Mouse (Mus musculus): ENCODE data around the gene Lrfn1. TPM values are rescaled to one million over a fixed set of nuclear protein-coding genes. Genes with fewer than 3 reads are reported as not detected.

Gene Lrfn1
- polyA plus RNA-seq, 1 experiment, result 1.1 TPM

DNA sequence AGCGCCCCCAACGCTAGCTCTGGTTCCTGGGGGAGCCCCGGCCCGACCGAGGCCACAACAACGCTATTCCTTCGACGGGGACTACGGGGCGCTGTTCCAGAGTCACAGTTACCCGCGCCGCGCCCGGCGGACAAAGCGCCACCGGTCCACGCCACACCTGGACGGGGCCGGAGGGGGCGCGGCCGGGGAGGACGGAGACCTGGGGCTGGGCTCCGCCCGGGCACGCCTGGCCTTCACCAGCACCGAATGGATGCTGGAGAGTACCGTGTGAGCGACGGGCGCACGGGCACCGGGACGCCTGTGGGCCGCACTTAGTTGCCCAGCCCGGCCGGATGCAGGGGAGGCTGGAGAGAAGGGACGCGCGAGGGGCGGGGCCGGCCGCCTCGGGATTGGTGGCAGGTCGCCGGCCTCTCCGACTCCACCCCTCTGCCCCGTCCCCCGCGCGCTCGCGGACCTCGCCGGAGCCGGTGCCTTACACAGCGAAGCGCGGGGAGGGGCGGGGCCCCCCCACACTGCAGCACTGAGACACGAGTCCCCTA, 15.5 kb downstream of the Lrfn1 start:
- peaks cover 5% of the 10 kb centered on the region for H3K4me1 ChIP-seq (ENCODE audit: control insufficient read depth, insufficient read depth, low read length)
- H3K27ac ChIP-seq (ENCODE audit: control insufficient read depth, insufficient read depth, low read depth, low read length), result no peak overlapping the region

GRCm38 (mm10) chr7:28476191-28476590, 24.4 kb downstream of the Lrfn1 start:
- no peaks in the 10 kb centered on the region for H3K27me3 ChIP-seq (ENCODE audit: control insufficient read depth, insufficient read depth, low read length)
- H3K36me3 ChIP-seq (ENCODE audit: control insufficient read depth, insufficient read depth, low read length), result no peaks in the 10 kb centered on the region
- no peak overlapping the region for H3K4me3 ChIP-seq (ENCODE audit: control insufficient read depth, low read depth, low read length)
- peaks cover 5% of the 10 kb centered on the region for H3K4me1 ChIP-seq (ENCODE audit: control insufficient read depth, insufficient read depth, low read length)
- TF ChIP-seq CTCF (IDR thresholded peaks at IDR 0.05; ENCODE audit: control insufficient read depth, insufficient read depth, insufficient replicate concordance, low read depth, low read length), result no peak
- TF ChIP-seq POLR2A (IDR thresholded peaks at IDR 0.05; ENCODE audit: control insufficient read depth, low read depth, low read length), result no peak
- no peak overlapping the region for H3K27ac ChIP-seq (ENCODE audit: control insufficient read depth, insufficient read depth, low read depth, low read length)

More for the DNA sequence above, 15.5 kb downstream of the Lrfn1 start:
- TF ChIP-seq CTCF (IDR thresholded peaks at IDR 0.05; ENCODE audit: control insufficient read depth, insufficient read depth, insufficient replicate concordance, low read depth, low read length) (no peak), POLR2A (IDR thresholded peaks at IDR 0.05; ENCODE audit: control insufficient read depth, low read depth, low read length) (no peak)
- peak overlapping the region; percentile 30 for H3K4me3 ChIP-seq (ENCODE audit: control insufficient read depth, low read depth, low read length)
- H3K27me3 ChIP-seq (ENCODE audit: control insufficient read depth, insufficient read depth, low read length), result no peaks in the 10 kb centered on the region
- no peaks in the 10 kb centered on the region for H3K36me3 ChIP-seq (ENCODE audit: control insufficient read depth, insufficient read depth, low read length)

DNA sequence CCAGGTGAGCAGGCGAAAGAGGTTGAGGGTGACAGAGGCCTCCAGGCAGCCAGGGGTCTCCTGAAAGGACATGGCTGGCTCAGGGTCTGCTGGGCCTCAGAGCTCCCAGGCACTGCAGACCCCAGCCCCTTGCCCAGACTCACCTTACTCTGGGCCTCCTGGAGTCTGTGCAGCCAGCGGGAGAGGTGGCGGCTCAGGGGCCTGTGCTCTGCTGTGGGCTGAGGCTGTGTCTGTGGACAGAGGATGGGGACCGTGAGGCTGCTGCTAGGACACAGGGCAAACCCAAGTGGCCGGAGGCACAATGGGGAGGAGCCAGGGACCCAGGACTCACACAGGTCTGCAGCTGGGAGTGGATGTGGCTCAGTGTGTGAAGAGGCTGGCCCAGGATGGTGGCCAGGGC, 25.6 kb downstream of the Lrfn1 start:
- H3K4me3 ChIP-seq (ENCODE audit: control insufficient read depth, low read depth, low read length), result no peak overlapping the region
- H3K27ac ChIP-seq (ENCODE audit: control insufficient read depth, insufficient read depth, low read depth, low read length), result no peak overlapping the region
- peaks cover 5% of the 10 kb centered on the region for H3K4me1 ChIP-seq (ENCODE audit: control insufficient read depth, insufficient read depth, low read length)
- no peak for TF ChIP-seq POLR2A (IDR thresholded peaks at IDR 0.05; ENCODE audit: control insufficient read depth, low read depth, low read length)
- no peaks in the 10 kb centered on the region for H3K36me3 ChIP-seq (ENCODE audit: control insufficient read depth, insufficient read depth, low read length)
- no peaks in the 10 kb centered on the region for H3K27me3 ChIP-seq (ENCODE audit: control insufficient read depth, insufficient read depth, low read length)

DNA sequence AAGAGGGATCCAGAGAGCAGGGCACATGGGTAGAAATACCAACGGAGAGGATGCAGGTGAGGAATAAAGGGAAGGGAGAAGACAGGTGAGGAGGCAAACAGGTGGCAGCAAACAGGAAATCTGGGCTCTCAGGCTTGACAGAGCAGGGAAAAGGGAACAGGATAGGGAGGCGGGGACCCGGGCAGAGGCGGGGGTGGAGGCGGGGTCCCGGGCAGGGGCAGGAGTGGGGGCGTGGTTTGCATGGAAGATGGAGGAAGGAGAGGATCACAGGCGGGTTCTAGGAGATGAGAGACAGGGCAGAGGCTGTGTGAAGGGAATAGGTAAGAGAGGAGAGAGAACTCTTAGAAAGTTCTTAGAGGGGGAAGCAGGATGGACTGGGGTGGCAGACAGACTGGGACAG, 27.1 kb downstream of the Lrfn1 start:
- Histone ChIP-seq H3K36me3 (ENCODE audit: control insufficient read depth, insufficient read depth, low read length) (no peaks in the 10 kb centered on the region), H3K4me3 (ENCODE audit: control insufficient read depth, low read depth, low read length) (no peak overlapping the region), H3K4me1 (ENCODE audit: control insufficient read depth, insufficient read depth, low read length) (peaks cover 5% of the 10 kb centered on the region), H3K27ac (ENCODE audit: control insufficient read depth, insufficient read depth, low read depth, low read length) (no peak overlapping the region), H3K27me3 (ENCODE audit: control insufficient read depth, insufficient read depth, low read length) (no peaks in the 10 kb centered on the region)
- no peak for TF ChIP-seq CTCF (IDR thresholded peaks at IDR 0.05; ENCODE audit: control insufficient read depth, insufficient read depth, insufficient replicate concordance, low read depth, low read length)
- TF ChIP-seq POLR2A (IDR thresholded peaks at IDR 0.05; ENCODE audit: control insufficient read depth, low read depth, low read length), result no peak

GRCm38 (mm10) chr7:28482854-28483253, 31.1 kb downstream of the Lrfn1 start:
- Histone ChIP-seq H3K4me3 (ENCODE audit: control insufficient read depth, low read depth, low read length) (no peak overlapping the region), H3K27me3 (ENCODE audit: control insufficient read depth, insufficient read depth, low read length) (no peaks in the 10 kb centered on the region), H3K36me3 (ENCODE audit: control insufficient read depth, insufficient read depth, low read length) (no peaks in the 10 kb centered on the region), H3K27ac (ENCODE audit: control insufficient read depth, insufficient read depth, low read depth, low read length) (no peak overlapping the region), H3K4me1 (ENCODE audit: control insufficient read depth, insufficient read depth, low read length) (peaks cover 8% of the 10 kb centered on the region)
- TF ChIP-seq CTCF (IDR thresholded peaks at IDR 0.05; ENCODE audit: control insufficient read depth, insufficient read depth, insufficient replicate concordance, low read depth, low read length) (no peak), POLR2A (IDR thresholded peaks at IDR 0.05; ENCODE audit: control insufficient read depth, low read depth, low read length) (no peak)

- Histone ChIP-seq H3K36me3 (ENCODE audit: control insufficient read depth, insufficient read depth, low read length) (no peaks in the 10 kb centered on the region), H3K27me3 (ENCODE audit: control insufficient read depth, insufficient read depth, low read length) (no peaks in the 10 kb centered on the region), H3K4me1 (ENCODE audit: control insufficient read depth, insufficient read depth, low read length) (peaks cover 9% of the 10 kb centered on the region), H3K4me3 (ENCODE audit: control insufficient read depth, low read depth, low read length) (no peak overlapping the region), H3K27ac (ENCODE audit: control insufficient read depth, insufficient read depth, low read depth, low read length) (no peak overlapping the region)
- TF ChIP-seq CTCF (IDR thresholded peaks at IDR 0.05; ENCODE audit: control insufficient read depth, insufficient read depth, insufficient replicate concordance, low read depth, low read length) (no peak), POLR2A (IDR thresholded peaks at IDR 0.05; ENCODE audit: control insufficient read depth, low read depth, low read length) (no peak)
Observed at GRCm38 (mm10) chr7:28484192-28484591, 32.4 kb downstream of the Lrfn1 start.

GRCm38 (mm10) chr7:28488030-28488491, 36.3 kb downstream of the Lrfn1 start:
- H3K4me3 ChIP-seq (ENCODE audit: control insufficient read depth, low read depth, low read length), result no peak overlapping the region
- no peaks in the 10 kb centered on the region for H3K27me3 ChIP-seq (ENCODE audit: control insufficient read depth, insufficient read depth, low read length)
- H3K36me3 ChIP-seq (ENCODE audit: control insufficient read depth, insufficient read depth, low read length), result no peaks in the 10 kb centered on the region
- TF ChIP-seq POLR2A (IDR thresholded peaks at IDR 0.05; ENCODE audit: control insufficient read depth, low read depth, low read length), result no peak
- TF ChIP-seq CTCF (IDR thresholded peaks at IDR 0.05; ENCODE audit: control insufficient read depth, insufficient read depth, insufficient replicate concordance, low read depth, low read length), result no peak
- no peak overlapping the region for H3K27ac ChIP-seq (ENCODE audit: control insufficient read depth, insufficient read depth, low read depth, low read length)
- peaks cover 21% of the 10 kb centered on the region for H3K4me1 ChIP-seq (ENCODE audit: control insufficient read depth, insufficient read depth, low read length)

- Histone ChIP-seq H3K4me3 (ENCODE audit: control insufficient read depth, low read depth, low read length) (peak overlapping the region; percentile 75), H3K4me1 (ENCODE audit: control insufficient read depth, insufficient read depth, low read length) (peaks cover 19% of the 10 kb centered on the region), H3K36me3 (ENCODE audit: control insufficient read depth, insufficient read depth, low read length) (no peaks in the 10 kb centered on the region), H3K27me3 (ENCODE audit: control insufficient read depth, insufficient read depth, low read length) (no peaks in the 10 kb centered on the region), H3K27ac (ENCODE audit: control insufficient read depth, insufficient read depth, low read depth, low read length) (no peak overlapping the region)
- no peak for TF ChIP-seq POLR2A (IDR thresholded peaks at IDR 0.05; ENCODE audit: control insufficient read depth, low read depth, low read length)
- peak; percentile 53; the same call in 1 of the 2 replicates for TF ChIP-seq CTCF (IDR thresholded peaks at IDR 0.05; ENCODE audit: control insufficient read depth, insufficient read depth, insufficient replicate concordance, low read depth, low read length)
Observed at GRCm38 (mm10) chr7:28490410-28490809, 38.6 kb downstream of the Lrfn1 start.

Data from testis, adult 2 months (tissue).